Mouse (Mus musculus) neural tube, embryonic 14.5 days (tissue): Measurements from ENCODE around the gene Gpc6. TPM values are rescaled to one million over a fixed set of nuclear protein-coding genes. Genes with fewer than 3 reads are reported as not detected.
A peak's percentile ranks its signal among the peaks of the same experiment; 100 is the strongest.

Source experiments
- ATAC-seq: fragments of 200-750 bp; cut with Nextera tagmentation; 2 replicates; pipeline ENCODE4 v1.8.0; 2017; ENCODE audit warnings: low read depth, mild to moderate bottlenecking, moderate TSS enrichment, moderate library complexity
- H3K27ac ChIP-seq: fragments of 300-500 bp; sonication (generic); 2 replicates; pipeline ENCODE4 v1.5.1; 2014; ENCODE audit warnings: low read depth, mild to moderate bottlenecking, control low read depth, low read length, moderate library complexity, mixed read lengths
- H3K27me3 ChIP-seq: fragments of 300-500 bp; sonication (generic); 2 replicates; pipeline ENCODE4 v1.6.1; 2014; ENCODE audit warnings: low read length; ENCODE audit not compliant: control insufficient read depth, insufficient read depth
- H3K36me3 ChIP-seq: fragments of 300-500 bp; sonication (generic); 2 replicates; pipeline ENCODE4 v1.6.1; 2014; ENCODE audit warnings: low read length, mixed read lengths; ENCODE audit not compliant: control insufficient read depth, insufficient read depth
- H3K4me1 ChIP-seq: fragments of 300-500 bp; sonication (generic); 2 replicates; pipeline ENCODE4 v1.6.1; 2014; ENCODE audit warnings: low read length; ENCODE audit not compliant: control insufficient read depth, insufficient read depth
- H3K4me2 ChIP-seq: fragments of 300-500 bp; sonication (generic); 2 replicates; pipeline ENCODE4 v1.6.1; 2014; ENCODE audit warnings: mild to moderate bottlenecking, low read depth, low read length, control low read depth
- H3K4me3 ChIP-seq: fragments of 300-500 bp; sonication (generic); 2 replicates; pipeline ENCODE4 v1.5.1; 2014; ENCODE audit warnings: low read depth, low read length, control low read depth, mixed read lengths
- H3K9ac ChIP-seq: fragments of 300-500 bp; sonication (generic); replicated peaks from 2 replicates; pipeline ENCODE4 v1.6.1; 2014; ENCODE audit warnings: low read depth, mild to moderate bottlenecking, control low read depth, low read length, mixed read lengths
- H3K9me3 ChIP-seq: fragments of 300-500 bp; sonication (generic); 2 replicates; pipeline ENCODE4 v1.6.1; 2016; ENCODE audit warnings: low read length; ENCODE audit not compliant: control insufficient read depth
- WGBS: fragments of 180-500 bp; shearing (Covaris S2); extraction: QIAGEN DNeasy Blood & Tissue Kit; methylation state at CpG from one replicate; pipeline ENCODE4 v1.1.7; 2014; 5-methylcytosine and 5-hydroxymethylcytosine counted together
- polyA plus RNA-seq: library from polyadenylated mRNA; unstranded; fragments of >200 nt; fragmentation: Nextera tagmentation; extraction: Ambion mirVana; gene quantifications from 2 replicates; pipeline ENCODE4 v1.2.1, GENCODE M21; 2014

Gpc6 gene
- polyA plus RNA-seq, 1 experiment from 2014 or later, result 20.8 TPM

DNA sequence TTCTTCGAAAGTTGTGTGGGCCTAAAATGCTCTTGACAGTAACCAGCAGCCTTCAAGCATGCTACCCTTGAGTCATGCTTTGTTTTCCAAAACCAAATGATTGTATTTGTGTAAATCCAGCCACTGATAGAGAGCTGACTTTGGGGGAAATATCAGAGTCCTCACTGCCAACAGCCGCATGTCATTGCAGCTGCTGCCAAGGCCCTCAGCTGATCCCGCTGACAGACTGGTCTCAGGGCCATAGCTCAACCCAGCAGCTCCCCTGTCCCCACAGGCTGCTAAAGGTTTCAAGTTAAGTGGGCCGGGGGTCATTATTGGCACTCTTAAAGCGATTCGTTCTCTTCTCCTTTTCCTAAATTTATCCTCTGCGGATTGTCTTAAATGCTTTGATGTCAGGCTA lies 966.3 kb downstream of the Gpc6 start:
- Histone ChIP-seq H3K9me3 (no peaks in the 10 kb centered on the region), H3K27ac (no peak overlapping the region), H3K36me3 (no peaks in the 10 kb centered on the region), H3K4me2 (no peak overlapping the region), H3K9ac (no peak overlapping the region), H3K4me3 (no peak overlapping the region), H3K4me1 (no peaks in the 10 kb centered on the region), H3K27me3 (no peaks in the 10 kb centered on the region)
- no peak for ATAC-seq
- WGBS, result 57% methylated on average over 7 of the region's 7 CpGs

DNA sequence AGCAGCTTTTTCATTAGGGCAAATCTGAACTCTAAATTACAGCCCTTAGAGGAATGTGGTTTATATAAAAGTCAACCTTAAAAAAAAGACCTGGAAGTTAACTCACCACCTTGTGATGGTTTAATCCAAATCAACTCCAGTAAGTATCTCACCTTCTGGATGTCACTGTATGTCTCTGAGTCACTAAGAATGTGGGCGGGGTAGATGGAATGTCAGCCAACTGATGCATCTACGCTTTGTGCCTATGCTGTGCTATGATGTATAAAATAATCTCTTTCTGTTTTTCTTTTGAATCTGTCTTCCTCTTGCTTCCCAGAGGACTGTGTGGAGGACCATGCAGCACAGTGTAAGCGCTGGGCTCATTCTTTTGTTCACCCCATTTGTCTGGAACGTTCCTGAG lies 966.9 kb downstream of the Gpc6 start:
- H3K4me2 ChIP-seq, result no peak overlapping the region
- ATAC-seq, result no peak
- no peak overlapping the region for H3K9ac ChIP-seq
- no peak overlapping the region for H3K27ac ChIP-seq
- H3K4me1 ChIP-seq, result no peaks in the 10 kb centered on the region
- no peak overlapping the region for H3K4me3 ChIP-seq
- H3K9me3 ChIP-seq, result no peaks in the 10 kb centered on the region
- WGBS, result 78% methylated on average over 4 of the region's 4 CpGs
- H3K36me3 ChIP-seq, result no peaks in the 10 kb centered on the region
- no peaks in the 10 kb centered on the region for H3K27me3 ChIP-seq

DNA sequence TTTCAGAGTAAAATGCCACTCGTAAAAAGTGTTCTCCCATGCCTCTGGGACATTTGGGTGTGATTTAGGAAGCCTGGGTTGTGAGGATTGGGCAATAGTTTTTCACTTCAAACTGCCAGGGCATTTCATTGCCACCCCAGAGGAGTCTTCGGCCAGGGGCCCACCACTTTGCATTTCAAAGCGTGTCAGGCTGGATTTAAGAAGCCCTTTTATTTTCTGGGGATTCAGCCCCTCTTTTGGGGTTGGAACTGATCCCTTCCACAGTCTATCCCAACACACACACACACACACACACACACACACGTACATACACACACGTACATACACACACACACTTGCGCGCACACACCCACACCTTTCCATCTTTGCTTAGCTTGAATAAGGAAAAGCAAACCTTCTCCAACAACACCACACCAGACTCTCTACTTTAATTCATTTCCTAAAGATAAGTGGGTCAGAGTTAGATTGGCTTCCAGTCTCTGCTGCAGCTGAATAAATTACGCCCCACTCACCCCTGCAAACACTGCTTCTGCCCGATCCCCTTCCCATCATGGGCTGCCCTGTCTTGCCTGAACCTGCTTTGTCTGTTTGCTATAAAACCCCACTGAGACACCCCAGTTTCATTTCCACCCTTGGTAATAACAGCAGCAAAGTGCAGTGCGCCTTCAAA lies 969.9 kb downstream of the Gpc6 start:
- Histone ChIP-seq H3K27ac (peak overlapping the region; percentile 58), H3K27me3 (no peaks in the 10 kb centered on the region), H3K9ac (0 out of 2 replicates have a peak overlapping the region, but pooled peaks have one; percentile 8), H3K4me3 (peak overlapping the region; percentile 1; the same call in 1 of the 2 replicates), H3K36me3 (no peaks in the 10 kb centered on the region), H3K4me2 (peak overlapping the region; percentile 48), H3K4me1 (no peaks in the 10 kb centered on the region), H3K9me3 (no peaks in the 10 kb centered on the region)
- peak; percentile 74 for ATAC-seq
- 31% methylated on average over 10 of the region's 10 CpGs for WGBS

DNA sequence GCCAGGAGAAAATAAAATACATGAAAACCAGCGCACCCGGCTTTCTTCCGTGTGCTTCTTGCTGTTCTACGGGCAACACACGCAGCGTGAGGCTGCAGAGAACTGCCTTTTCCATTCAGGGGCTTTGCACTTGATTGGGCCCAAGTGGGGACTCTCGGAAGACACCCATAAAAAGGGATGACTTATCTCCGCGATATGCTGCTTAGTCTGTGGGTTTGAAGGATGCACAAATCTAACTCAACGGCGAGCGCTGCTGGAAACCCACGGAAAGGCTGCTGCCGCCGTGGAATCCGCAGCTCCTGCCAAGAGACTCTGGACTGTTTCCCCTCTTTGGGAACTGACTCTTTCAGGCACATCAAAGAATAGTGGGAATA lies 970.4 kb downstream of the Gpc6 start:
- Histone ChIP-seq H3K4me2 (peak overlapping the region; percentile 48), H3K36me3 (no peaks in the 10 kb centered on the region), H3K4me1 (no peaks in the 10 kb centered on the region), H3K27me3 (no peaks in the 10 kb centered on the region), H3K9ac (0 out of 2 replicates have a peak overlapping the region, but pooled peaks have one; percentile 8), H3K27ac (peak overlapping the region; percentile 58), H3K9me3 (no peaks in the 10 kb centered on the region), H3K4me3 (peak overlapping the region; percentile 1; the same call in 1 of the 2 replicates)
- 16% methylated on average over 16 of the region's 16 CpGs for WGBS
- ATAC-seq, result peak; percentile 47

DNA sequence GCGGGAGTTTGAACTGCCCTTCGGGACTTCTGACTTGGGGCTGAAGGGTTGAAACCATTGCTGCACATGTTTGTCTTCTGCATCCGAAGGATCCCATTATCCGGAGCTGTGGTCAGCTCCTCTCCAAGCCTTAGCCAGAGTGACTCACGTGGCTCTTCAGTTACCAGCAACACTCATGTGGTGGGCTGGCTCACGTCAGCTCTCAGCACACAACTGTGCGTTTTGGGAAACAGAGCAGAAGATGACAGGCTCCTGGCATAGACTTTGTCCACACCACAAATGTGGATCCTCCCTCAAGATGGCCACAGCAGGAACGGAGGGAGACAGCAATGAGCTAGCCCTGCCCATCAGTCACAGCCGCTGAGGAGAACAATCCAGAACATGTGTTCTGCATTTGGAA lies 979.2 kb downstream of the Gpc6 start:
- H3K9ac ChIP-seq, result no peak overlapping the region
- no peaks in the 10 kb centered on the region for H3K9me3 ChIP-seq
- no peak overlapping the region for H3K4me2 ChIP-seq
- H3K4me1 ChIP-seq, result peaks cover 11% of the 10 kb centered on the region
- H3K27ac ChIP-seq, result no peak overlapping the region
- 92% methylated on average over 9 of the region's 9 CpGs for WGBS
- no peak overlapping the region for H3K4me3 ChIP-seq
- no peaks in the 10 kb centered on the region for H3K36me3 ChIP-seq
- no peak for ATAC-seq
- H3K27me3 ChIP-seq, result no peaks in the 10 kb centered on the region

DNA sequence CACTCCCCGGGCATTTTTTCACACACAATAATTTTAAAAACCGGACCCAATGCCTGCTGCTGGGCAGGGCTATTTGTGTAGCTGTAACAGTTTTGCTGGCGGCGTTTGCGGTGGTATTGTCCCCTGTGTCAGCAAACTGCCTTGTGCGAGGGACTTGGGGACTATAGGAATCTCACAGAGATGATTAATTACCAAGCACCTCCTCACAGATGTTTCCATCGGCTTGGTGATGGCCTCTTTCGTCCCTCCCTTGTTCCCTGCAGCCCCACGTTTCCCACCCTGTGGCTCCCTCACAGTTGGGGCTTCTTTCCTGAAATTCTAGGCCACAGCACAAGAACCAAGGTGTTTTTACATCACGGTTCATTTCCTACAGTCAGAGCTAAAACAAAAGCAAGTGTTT lies 980.6 kb downstream of the Gpc6 start:
- Histone ChIP-seq H3K4me3 (no peak overlapping the region), H3K4me1 (peaks cover 13% of the 10 kb centered on the region), H3K36me3 (no peaks in the 10 kb centered on the region), H3K9me3 (no peaks in the 10 kb centered on the region), H3K4me2 (no peak overlapping the region), H3K9ac (0 out of 2 replicates have a peak overlapping the region, but pooled peaks have one; percentile 16), H3K27me3 (no peaks in the 10 kb centered on the region), H3K27ac (no peak overlapping the region)
- ATAC-seq, result 0 out of 2 replicates have a peak, but pooled peaks have one; percentile 13
- WGBS, result 7% methylated on average over 10 of the region's 10 CpGs

DNA sequence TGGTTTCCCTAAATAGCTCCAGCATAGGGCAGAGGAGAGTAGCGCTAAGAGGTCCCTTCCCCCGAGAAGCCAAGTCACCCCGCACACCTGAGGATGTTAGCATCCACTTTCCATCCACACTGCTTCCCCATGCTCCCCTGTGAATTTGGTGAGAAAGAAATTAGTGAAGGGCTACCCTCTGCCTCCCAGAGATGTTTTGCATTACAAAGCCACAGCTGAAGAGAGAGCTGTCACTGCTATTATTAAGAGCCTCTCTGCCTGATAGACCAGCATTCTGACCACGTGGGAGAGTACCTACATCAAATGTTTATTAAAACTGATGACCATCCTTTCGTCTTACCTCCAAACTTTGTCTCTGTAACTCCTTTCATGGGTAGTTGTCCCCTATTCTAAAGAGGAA lies 981.2 kb downstream of the Gpc6 start:
- Histone ChIP-seq H3K4me2 (no peak overlapping the region), H3K36me3 (no peaks in the 10 kb centered on the region), H3K27me3 (no peaks in the 10 kb centered on the region), H3K4me3 (no peak overlapping the region), H3K27ac (no peak overlapping the region), H3K9me3 (no peaks in the 10 kb centered on the region), H3K9ac (no peak overlapping the region), H3K4me1 (peaks cover 13% of the 10 kb centered on the region)
- WGBS, result 23% methylated on average over 5 of the region's 5 CpGs
- peak; percentile 19; the same call in 1 of the 2 replicates for ATAC-seq

DNA sequence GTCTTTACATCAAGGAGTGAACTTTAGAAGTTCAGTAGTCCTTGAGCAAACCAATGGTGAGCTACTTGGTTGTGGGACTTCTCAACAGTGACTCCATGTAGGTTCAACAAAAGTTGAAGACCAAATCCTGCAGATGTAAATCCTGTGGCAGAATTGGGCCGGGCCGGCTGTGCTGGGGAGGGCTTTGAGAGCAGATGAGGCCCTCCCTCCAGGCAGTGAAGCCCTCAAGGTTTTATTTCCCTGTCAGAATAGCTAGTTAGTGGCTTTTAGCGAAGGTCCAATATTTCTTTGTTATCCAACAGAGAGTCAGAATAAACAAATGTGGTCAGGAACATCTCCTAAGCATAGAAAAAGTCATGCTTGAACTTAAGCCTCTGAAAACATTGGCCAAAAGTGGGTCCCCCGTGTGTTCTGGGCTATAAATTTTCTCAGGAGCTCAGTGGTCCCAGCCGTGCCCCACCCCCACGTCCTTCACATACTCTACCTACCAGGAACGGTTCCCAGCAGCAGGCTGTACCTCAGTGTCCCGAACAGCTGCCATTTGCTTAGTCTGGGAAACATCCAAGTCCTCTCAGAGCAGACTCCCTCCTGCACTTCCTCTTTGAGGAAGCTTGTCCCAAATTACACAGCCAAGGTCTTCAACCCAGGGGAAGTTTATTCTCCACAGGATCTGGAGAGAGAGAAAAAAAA lies 983.3 kb downstream of the Gpc6 start:
- H3K9me3 ChIP-seq, result no peaks in the 10 kb centered on the region
- no peak overlapping the region for H3K4me3 ChIP-seq
- WGBS, result 47% methylated on average over 8 of the region's 8 CpGs
- H3K27me3 ChIP-seq, result no peaks in the 10 kb centered on the region
- no peak overlapping the region for H3K9ac ChIP-seq
- H3K27ac ChIP-seq, result no peak overlapping the region
- H3K36me3 ChIP-seq, result no peaks in the 10 kb centered on the region
- peaks cover 13% of the 10 kb centered on the region for H3K4me1 ChIP-seq
- no peak overlapping the region for H3K4me2 ChIP-seq
- no peak for ATAC-seq

DNA sequence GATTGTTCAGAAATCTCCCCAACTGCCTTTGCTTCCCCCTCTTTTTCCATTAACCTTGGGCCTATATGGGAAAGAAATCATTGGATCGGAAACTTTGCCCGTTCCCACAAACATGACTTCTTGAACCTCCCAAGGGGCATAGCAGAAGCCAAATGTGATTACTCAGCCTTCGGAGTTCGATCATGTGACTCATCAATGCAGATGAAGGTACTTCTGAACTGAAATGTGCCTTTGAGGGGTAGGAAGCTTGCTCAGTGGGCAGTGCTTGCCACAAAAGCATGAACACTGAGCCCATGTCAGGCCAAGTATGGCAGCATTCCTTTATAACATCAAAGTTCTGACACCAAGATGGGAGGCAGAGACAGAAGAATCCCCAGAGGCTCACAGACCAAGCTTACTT lies 983.9 kb downstream of the Gpc6 start:
- Histone ChIP-seq H3K4me3 (no peak overlapping the region), H3K9ac (no peak overlapping the region), H3K36me3 (no peaks in the 10 kb centered on the region), H3K9me3 (no peaks in the 10 kb centered on the region), H3K27me3 (no peaks in the 10 kb centered on the region), H3K4me2 (no peak overlapping the region), H3K4me1 (peaks cover 13% of the 10 kb centered on the region), H3K27ac (no peak overlapping the region)
- WGBS, result 63% methylated on average over 4 of the region's 4 CpGs
- no peak for ATAC-seq
